Mouse (Mus musculus) urinary bladder, postnatal 0 days (tissue): Measurements from ENCODE around the gene Ear1. TPM values are rescaled to one million over a fixed set of nuclear protein-coding genes. Genes with fewer than 3 reads are reported as not detected.

Experiments
- polyA plus RNA-seq: library from polyadenylated mRNA; unstranded; fragments of >200 nt; fragmentation: Nextera tagmentation; extraction: Ambion mirVana; gene quantifications from 2 replicates; pipeline ENCODE4 v1.2.1, GENCODE M21; 2015

The Ear1 gene
- polyA plus RNA-seq, result not detected in 2 replicates

DNA sequence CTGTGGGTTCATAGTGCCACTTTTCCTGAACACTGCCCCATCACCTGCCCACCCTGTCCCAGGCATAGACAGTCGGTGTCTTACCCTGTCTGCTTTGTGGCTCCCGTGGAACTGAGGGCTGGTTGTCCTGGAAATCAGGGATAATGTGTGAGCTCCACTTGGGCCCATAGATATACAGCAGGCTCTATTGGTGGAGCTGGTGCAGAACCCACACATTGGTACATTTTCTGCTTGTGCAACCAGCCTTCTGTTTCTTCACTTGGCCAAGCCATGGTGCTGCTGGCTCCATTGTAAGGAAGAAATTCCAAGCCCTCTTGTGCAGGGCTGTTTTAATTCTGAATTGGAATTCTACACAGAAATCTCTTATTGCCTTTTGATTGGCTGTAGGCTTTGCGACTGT is at the start of gene Ear1:
TSS of gene Ear1 (minus strand) at position 101 of the 400 bp plus-strand sequence.

GRCm38 (mm10) chr14:43924688-43925403 is 49.5 kb upstream of the Ear1 start, which contains the start of gene Gm8113:
Gene Gm8113 (plus strand): TSS chr14:43925390.

DNA sequence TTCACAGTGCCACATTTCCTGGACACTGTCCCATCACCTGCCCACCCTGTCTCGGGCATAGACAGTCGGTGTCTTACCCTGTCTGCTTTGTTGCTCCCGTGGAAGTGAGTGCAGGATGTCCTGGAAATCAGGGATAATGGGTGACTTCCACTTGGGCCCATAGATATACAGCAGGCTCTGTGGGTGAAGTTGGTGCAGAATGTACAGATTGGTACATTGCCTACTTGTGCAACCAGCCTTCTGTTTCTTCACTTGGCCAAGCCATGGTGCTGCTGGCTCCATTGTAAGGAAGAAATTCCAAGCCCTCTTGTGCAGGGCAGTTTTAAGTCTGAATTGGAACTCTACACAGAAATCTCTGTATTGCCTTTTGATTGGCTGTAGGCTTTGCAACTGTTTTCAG is 48.1 kb upstream of the Ear1 start, which contains the start of gene Ear10:
TSS of gene Ear10 (minus strand) at position 101 of the 400 bp plus-strand sequence.

GRCm38 (mm10) chr14:43784645-43785044 is 90.7 kb downstream of the Ear1 start, which contains the start of gene Gm8180:
Gene Gm8180 (minus strand): TSS chr14:43784745.

Other genes with a start within 250 kb of the Ear1 start
- gene Gm8165, start 198.3 kb downstream of the Ear1 start, polyA plus RNA-seq, result not detected in 2 replicates
- 0.41 and 0.59 TPM in 2 replicates for gene Gm7324, start 177.7 kb downstream of the Ear1 start, polyA plus RNA-seq
- not detected in 2 replicates for gene Gm16506, start 148.0 kb downstream of the Ear1 start, polyA plus RNA-seq
- gene Gm6526, start 127.7 kb downstream of the Ear1 start, polyA plus RNA-seq, result not detected in 2 replicates
- not detected in 2 replicates for gene Gm8180, start 90.8 kb downstream of the Ear1 start, polyA plus RNA-seq
- not detected in 2 replicates for gene Ear10, start 48.0 kb upstream of the Ear1 start, polyA plus RNA-seq
- 3.5 and 4.0 TPM in 2 replicates for gene Gm8113, start 49.9 kb upstream of the Ear1 start, polyA plus RNA-seq
- gene Ang5, start 81.6 kb upstream of the Ear1 start, polyA plus RNA-seq, result not detected in 2 replicates
- not detected in 2 replicates for gene Ang6, start 126.8 kb upstream of the Ear1 start, polyA plus RNA-seq
- 0.23 TPM in 1 of 2 replicates, not detected in the other for gene Ear2, start 227.1 kb upstream of the Ear1 start, polyA plus RNA-seq
- not detected in 2 replicates for gene Gm3327, start 248.3 kb upstream of the Ear1 start, polyA plus RNA-seq